Mouse (Mus musculus): ENCODE results near the gene Gdf9. TPM values are rescaled to one million over a fixed set of nuclear protein-coding genes. Genes with fewer than 3 reads are reported as not detected.
A peak's percentile ranks its signal among the peaks of the same experiment; 100 is the strongest.

Gene Gdf9
- polyA plus RNA-seq, 1 experiment = 0.42 TPM

DNA sequence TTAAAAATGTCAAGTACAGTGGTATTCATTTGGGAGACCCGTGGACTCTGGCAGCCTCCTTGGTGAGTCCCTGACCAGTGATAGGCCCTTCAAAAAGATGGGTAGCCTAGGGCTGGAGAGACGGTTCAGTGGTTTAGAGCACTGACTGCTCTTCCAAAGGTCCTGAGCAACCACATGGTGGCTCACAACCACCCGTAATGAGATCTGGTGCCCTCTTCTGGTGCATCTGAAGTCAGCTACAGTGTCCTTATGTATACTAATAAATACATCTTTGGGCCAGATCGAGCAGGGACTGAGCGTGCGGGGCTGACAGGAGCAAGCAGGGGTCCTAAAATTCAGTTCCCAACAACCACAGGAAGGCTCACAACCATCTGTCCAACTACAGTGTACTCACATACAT lies 13.0 kb downstream of the Gdf9 start:
- Histone ChIP-seq H3K4me3 (ENCODE audit: insufficient read depth, low read depth, low read length) (no peak overlapping the region), H3K27ac (ENCODE audit: insufficient read depth, low read depth, low read length) (no peak overlapping the region), H3K36me3 (ENCODE audit: control insufficient read depth, insufficient read depth, low read length) (no peaks in the 10 kb centered on the region), H3K27me3 (replicated peaks; ENCODE audit: control insufficient read depth, insufficient read depth, low read length) (no peaks in the 10 kb centered on the region), H3K4me1 (ENCODE audit: control insufficient read depth, insufficient read depth, low read length) (no peaks in the 10 kb centered on the region)
- DNase-seq = peak; percentile 68
- 25% methylated on average over 6 of the region's 6 CpGs for WGBS
- no peak for TF ChIP-seq POLR2A (IDR thresholded peaks at IDR 0.05; ENCODE audit: low read depth, low read length)
- peak; percentile 65 for TF ChIP-seq CTCF (conservative IDR thresholded peaks at IDR 0.05; ENCODE audit: insufficient read depth, insufficient read length, low read depth, low read length)

DNA sequence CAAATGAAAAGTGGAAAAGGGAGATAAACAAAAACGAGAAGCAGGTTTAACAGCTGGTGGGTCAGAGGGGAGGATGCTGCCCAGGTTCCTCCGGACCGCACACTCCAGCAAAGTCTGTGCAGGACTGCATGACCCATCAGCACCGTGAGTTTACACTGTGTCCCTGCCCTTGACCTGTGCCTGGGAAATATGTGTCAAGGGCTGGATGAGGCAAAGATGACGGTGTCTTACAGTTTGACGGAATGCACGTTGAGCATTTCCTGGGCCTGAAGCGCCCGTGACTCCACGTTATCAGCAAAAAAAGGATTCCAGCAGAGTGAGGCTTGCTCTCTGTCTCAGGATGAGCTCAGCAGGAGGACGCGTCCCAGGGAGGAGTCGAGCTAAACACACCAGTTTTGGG lies 14.7 kb downstream of the Gdf9 start:
- H3K27ac ChIP-seq (ENCODE audit: insufficient read depth, low read depth, low read length) = no peak overlapping the region
- DNase-seq = no peak
- no peaks in the 10 kb centered on the region for H3K36me3 ChIP-seq (ENCODE audit: control insufficient read depth, insufficient read depth, low read length)

DNA sequence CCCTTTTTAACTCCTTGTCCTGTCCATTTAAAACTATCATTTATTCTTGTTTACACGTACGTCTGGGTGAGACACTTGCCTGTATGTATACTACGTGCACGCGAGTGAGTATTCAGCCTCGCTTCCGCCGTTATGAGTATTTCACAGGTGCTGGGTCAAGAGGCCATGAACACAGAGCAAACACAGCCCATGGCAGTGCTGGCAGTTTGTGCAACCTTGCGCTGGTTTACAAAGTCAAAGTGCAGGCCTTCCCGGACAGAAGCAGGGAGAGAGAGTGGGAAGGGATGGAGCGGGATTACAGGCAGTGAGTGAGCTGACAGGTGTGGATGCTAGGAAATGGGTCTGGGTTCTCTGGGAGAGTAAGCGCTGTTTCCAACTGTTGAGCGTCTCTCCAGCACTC lies 15.4 kb downstream of the Gdf9 start:
- Histone ChIP-seq H3K4me1 (ENCODE audit: control insufficient read depth, insufficient read depth, low read length) (peaks cover 4% of the 10 kb centered on the region; the same call in 1 of the 2 replicates), H3K27me3 (replicated peaks; ENCODE audit: control insufficient read depth, insufficient read depth, low read length) (no peaks in the 10 kb centered on the region), H3K27ac (ENCODE audit: insufficient read depth, low read depth, low read length) (no peak overlapping the region), H3K36me3 (ENCODE audit: control insufficient read depth, insufficient read depth, low read length) (no peaks in the 10 kb centered on the region), H3K4me3 (ENCODE audit: insufficient read depth, low read depth, low read length) (no peak overlapping the region)
- no peak for DNase-seq
- TF ChIP-seq CTCF (conservative IDR thresholded peaks at IDR 0.05; ENCODE audit: insufficient read depth, insufficient read length, low read depth, low read length) = no peak
- no peak for TF ChIP-seq POLR2A (IDR thresholded peaks at IDR 0.05; ENCODE audit: low read depth, low read length)
- 89% methylated on average over 13 of the region's 13 CpGs for WGBS

More for the DNA sequence above, 14.7 kb downstream of the Gdf9 start:
- no peak overlapping the region for H3K4me3 ChIP-seq (ENCODE audit: insufficient read depth, low read depth, low read length)
- H3K27me3 ChIP-seq (replicated peaks; ENCODE audit: control insufficient read depth, insufficient read depth, low read length) = no peaks in the 10 kb centered on the region
- peaks cover 4% of the 10 kb centered on the region; the same call in 1 of the 2 replicates for H3K4me1 ChIP-seq (ENCODE audit: control insufficient read depth, insufficient read depth, low read length)
- TF ChIP-seq POLR2A (IDR thresholded peaks at IDR 0.05; ENCODE audit: low read depth, low read length) (no peak), CTCF (conservative IDR thresholded peaks at IDR 0.05; ENCODE audit: insufficient read depth, insufficient read length, low read depth, low read length) (no peak)
- 86% methylated on average over 13 of the region's 13 CpGs for WGBS

GRCm38 (mm10) chr11:53447996-53448395 lies 17.2 kb downstream of the Gdf9 start:
- DNase-seq = no peak
- no peaks in the 10 kb centered on the region for H3K36me3 ChIP-seq (ENCODE audit: control insufficient read depth, insufficient read depth, low read length)
- whole genome bisulfite sequencing = 87% methylated on average over 8 of the region's 8 CpGs
- no peak overlapping the region for H3K4me3 ChIP-seq (ENCODE audit: insufficient read depth, low read depth, low read length)
- no peak overlapping the region for H3K27ac ChIP-seq (ENCODE audit: insufficient read depth, low read depth, low read length)
- H3K4me1 ChIP-seq (ENCODE audit: control insufficient read depth, insufficient read depth, low read length) = peaks cover 4% of the 10 kb centered on the region; the same call in 1 of the 2 replicates
- no peaks in the 10 kb centered on the region for H3K27me3 ChIP-seq (replicated peaks; ENCODE audit: control insufficient read depth, insufficient read depth, low read length)
- no peak for TF ChIP-seq POLR2A (IDR thresholded peaks at IDR 0.05; ENCODE audit: low read depth, low read length)
- no peak for TF ChIP-seq CTCF (conservative IDR thresholded peaks at IDR 0.05; ENCODE audit: insufficient read depth, insufficient read length, low read depth, low read length)

- 65% methylated on average over 1 of the region's 1 CpGs for WGBS
These were observed 17.7 kb downstream of the Gdf9 start for GRCm38 (mm10) chr11:53448529-53448928.

GRCm38 (mm10) chr11:53450070-53450705 lies 19.4 kb downstream of the Gdf9 start:
- no peak overlapping the region for H3K4me3 ChIP-seq (ENCODE audit: insufficient read depth, low read depth, low read length)
- no peaks in the 10 kb centered on the region for H3K36me3 ChIP-seq (ENCODE audit: control insufficient read depth, insufficient read depth, low read length)
- TF ChIP-seq CTCF (conservative IDR thresholded peaks at IDR 0.05; ENCODE audit: insufficient read depth, insufficient read length, low read depth, low read length) = no peak
- TF ChIP-seq POLR2A (IDR thresholded peaks at IDR 0.05; ENCODE audit: low read depth, low read length) = no peak
- no peaks in the 10 kb centered on the region for H3K27me3 ChIP-seq (replicated peaks; ENCODE audit: control insufficient read depth, insufficient read depth, low read length)
- no peak for DNase-seq
- H3K27ac ChIP-seq (ENCODE audit: insufficient read depth, low read depth, low read length) = no peak overlapping the region
- WGBS = 26% methylated on average over 15 of the region's 15 CpGs
- peaks cover 4% of the 10 kb centered on the region; the same call in 1 of the 2 replicates for H3K4me1 ChIP-seq (ENCODE audit: control insufficient read depth, insufficient read depth, low read length)

More at GRCm38 (mm10) chr11:53448529-53448928, 17.7 kb downstream of the Gdf9 start:
- Histone ChIP-seq H3K4me3 (ENCODE audit: insufficient read depth, low read depth, low read length) (no peak overlapping the region), H3K27ac (ENCODE audit: insufficient read depth, low read depth, low read length) (no peak overlapping the region), H3K36me3 (ENCODE audit: control insufficient read depth, insufficient read depth, low read length) (no peaks in the 10 kb centered on the region), H3K4me1 (ENCODE audit: control insufficient read depth, insufficient read depth, low read length) (peaks cover 4% of the 10 kb centered on the region; the same call in 1 of the 2 replicates), H3K27me3 (replicated peaks; ENCODE audit: control insufficient read depth, insufficient read depth, low read length) (no peaks in the 10 kb centered on the region)
- TF ChIP-seq POLR2A (IDR thresholded peaks at IDR 0.05; ENCODE audit: low read depth, low read length) = no peak
- no peak for TF ChIP-seq CTCF (conservative IDR thresholded peaks at IDR 0.05; ENCODE audit: insufficient read depth, insufficient read length, low read depth, low read length)
- peak; percentile 94 for DNase-seq

DNA sequence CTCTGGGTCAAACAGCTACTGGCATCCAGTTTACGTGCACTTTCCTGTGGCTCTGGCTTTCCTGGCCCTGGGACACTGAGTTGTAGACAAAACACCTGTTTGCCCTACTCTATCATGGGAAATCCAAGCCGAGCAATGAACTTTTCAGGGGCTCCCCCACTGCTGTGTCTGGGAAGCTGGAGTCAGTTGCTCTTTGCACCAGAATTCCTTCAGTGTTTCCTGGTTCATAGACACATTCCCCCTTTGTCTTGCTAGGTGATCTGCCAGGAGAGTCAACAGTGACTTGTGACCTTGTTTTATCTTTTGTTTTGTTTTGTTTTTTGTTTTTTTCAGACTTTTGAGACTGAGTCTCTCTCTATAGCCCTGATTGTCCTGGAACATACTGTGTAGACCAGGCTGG lies 20.5 kb downstream of the Gdf9 start:
- TF ChIP-seq CTCF (conservative IDR thresholded peaks at IDR 0.05; ENCODE audit: insufficient read depth, insufficient read length, low read depth, low read length) = no peak
- no peak for TF ChIP-seq POLR2A (IDR thresholded peaks at IDR 0.05; ENCODE audit: low read depth, low read length)
- 46% methylated on average over 2 of the region's 2 CpGs for WGBS
- no peak overlapping the region for H3K27ac ChIP-seq (ENCODE audit: insufficient read depth, low read depth, low read length)

More for the DNA sequence above, 20.5 kb downstream of the Gdf9 start:
- DNase-seq = no peak
- no peaks in the 10 kb centered on the region for H3K36me3 ChIP-seq (ENCODE audit: control insufficient read depth, insufficient read depth, low read length)
- no peak overlapping the region for H3K4me3 ChIP-seq (ENCODE audit: insufficient read depth, low read depth, low read length)
- H3K27me3 ChIP-seq (replicated peaks; ENCODE audit: control insufficient read depth, insufficient read depth, low read length) = no peaks in the 10 kb centered on the region
- peaks cover 4% of the 10 kb centered on the region; the same call in 1 of the 2 replicates for H3K4me1 ChIP-seq (ENCODE audit: control insufficient read depth, insufficient read depth, low read length)

All from kidney, adult 2 months (tissue).